Mouse (Mus musculus) embryo, embryonic 11.5 days (tissue): ENCODE results near the gene Lrrc17.
A peak's percentile ranks its signal among the peaks of the same experiment; 100 is the strongest.
"Not testable (repeated sequence)": the region's sequence is repeated elsewhere in the genome, so short reads cannot be mapped to it uniquely, and the experiment has no call there.

ENCODE experiments used
- DNase-seq: peaks from one replicate; pipeline ENCODE4 v3.0.0-alpha.2; 2012; ENCODE audit warnings: low read depth, low spot score

Gene Lrrc17

GRCm38 (mm10) chr5:21532921-21533320 is 10.4 kb upstream of the Lrrc17 start:
- no peak for DNase-seq

GRCm38 (mm10) chr5:21542226-21542625 is 1.1 kb upstream of the Lrrc17 start:
- DNase-seq: no peak

- DNase-seq: no peak
Measured at GRCm38 (mm10) chr5:21544821-21545220, 1.5 kb downstream of the Lrrc17 start.

GRCm38 (mm10) chr5:21545227-21545626 is 1.9 kb downstream of the Lrrc17 start:
- no peak for DNase-seq

- no peak for DNase-seq
Measured at GRCm38 (mm10) chr5:21545786-21546185, 2.4 kb downstream of the Lrrc17 start.

GRCm38 (mm10) chr5:21547005-21547404 is 3.6 kb downstream of the Lrrc17 start:
- DNase-seq: no peak

- DNase-seq: no peak
Measured at GRCm38 (mm10) chr5:21553685-21554084, 10.3 kb downstream of the Lrrc17 start.

- no peak for DNase-seq
Measured at GRCm38 (mm10) chr5:21554732-21555131, 11.4 kb downstream of the Lrrc17 start.

- DNase-seq: no peak
Measured at GRCm38 (mm10) chr5:21556502-21556901, 13.1 kb downstream of the Lrrc17 start.

GRCm38 (mm10) chr5:21563936-21564335 is 20.6 kb downstream of the Lrrc17 start:
- no peak for DNase-seq

- DNase-seq: no peak
Measured at GRCm38 (mm10) chr5:21565392-21566065, 22.2 kb downstream of the Lrrc17 start.

- DNase-seq: no peak
Measured at GRCm38 (mm10) chr5:21567784-21568183, 24.4 kb downstream of the Lrrc17 start.

- DNase-seq: no peak
Measured at GRCm38 (mm10) chr5:21572764-21573416, 29.5 kb downstream of the Lrrc17 start.

GRCm38 (mm10) chr5:21574386-21575209 is 31.2 kb downstream of the Lrrc17 start:
- no peak for DNase-seq

- no peak for DNase-seq
Measured at GRCm38 (mm10) chr5:21575210-21575550, 31.8 kb downstream of the Lrrc17 start.

- DNase-seq: no peak
Measured at GRCm38 (mm10) chr5:21578136-21578535, 34.8 kb downstream of the Lrrc17 start.

GRCm38 (mm10) chr5:21586763-21587162 is 43.4 kb downstream of the Lrrc17 start:
- DNase-seq: peak; percentile 19

- DNase-seq: no peak
Measured at GRCm38 (mm10) chr5:21587683-21588082, 44.3 kb downstream of the Lrrc17 start.

GRCm38 (mm10) chr5:21588220-21588619 is 44.9 kb downstream of the Lrrc17 start:
- peak; percentile 9 for DNase-seq

GRCm38 (mm10) chr5:21592106-21592505 is 48.7 kb downstream of the Lrrc17 start:
- no peak for DNase-seq

GRCm38 (mm10) chr5:21593201-21593709 is 49.9 kb downstream of the Lrrc17 start:
- DNase-seq: no peak

- not testable (repeated sequence) for DNase-seq
Measured at GRCm38 (mm10) chr5:21599536-21599935, 56.2 kb downstream of the Lrrc17 start.
